Mouse (Mus musculus) neural tube, embryonic 11.5 days (tissue): ENCODE measurements around the gene Clec12a. TPM values are rescaled to one million over a fixed set of nuclear protein-coding genes. Genes with fewer than 3 reads are reported as not detected.

ENCODE experiments used
- ATAC-seq: fragments of 200-750 bp; cut with Nextera tagmentation; 2 replicates; pipeline ENCODE4 v1.8.0; 2017; ENCODE audit warnings: moderate number of reproducible peaks, mild to moderate bottlenecking, moderate TSS enrichment, moderate library complexity; ENCODE audit not compliant: insufficient read depth, low FRiP score, low TSS enrichment
- DNase-seq: peaks from one replicate; pipeline ENCODE4 v3.0.0-alpha.2; 2015; ENCODE audit warnings: low spot score
- H3K27ac ChIP-seq: fragments of 300-500 bp; sonication (generic); 2 replicates; pipeline ENCODE4 v1.5.1; 2014; ENCODE audit warnings: low read depth, mild to moderate bottlenecking, low read length
- H3K27me3 ChIP-seq: fragments of 300-500 bp; sonication (generic); 2 replicates; pipeline ENCODE4 v1.6.1; 2014; ENCODE audit warnings: mild to moderate bottlenecking, low read length, mixed read lengths; ENCODE audit not compliant: control insufficient read depth, insufficient read depth
- H3K36me3 ChIP-seq: fragments of 300-500 bp; sonication (generic); 2 replicates; pipeline ENCODE4 v1.6.1; 2014; ENCODE audit warnings: mild to moderate bottlenecking, low read length, moderate library complexity, mixed read lengths; ENCODE audit not compliant: control insufficient read depth, insufficient read depth
- H3K4me1 ChIP-seq: fragments of 300-500 bp; sonication (generic); 2 replicates; pipeline ENCODE4 v1.6.1; 2014; ENCODE audit warnings: low read length, mixed read lengths; ENCODE audit not compliant: control insufficient read depth, insufficient read depth
- H3K4me2 ChIP-seq: fragments of 300-500 bp; sonication (generic); 2 replicates; pipeline ENCODE4 v1.6.1; 2014; ENCODE audit warnings: low read depth, mild to moderate bottlenecking, moderate library complexity
- H3K4me3 ChIP-seq: fragments of 300-500 bp; sonication (generic); 2 replicates; pipeline ENCODE4 v1.5.1; 2014; ENCODE audit warnings: low read depth, low read length
- H3K9ac ChIP-seq: fragments of 300-500 bp; sonication (generic); 2 replicates; pipeline ENCODE4 v1.6.1; 2014; ENCODE audit warnings: mild to moderate bottlenecking, low read length
- H3K9me3 ChIP-seq: fragments of 300-500 bp; sonication (generic); 2 replicates; pipeline ENCODE4 v1.6.1; 2016; ENCODE audit warnings: low read length; ENCODE audit not compliant: control insufficient read depth
- WGBS: fragments of 180-500 bp; shearing (Covaris S2); extraction: QIAGEN DNeasy Blood & Tissue Kit; methylation state at CpG from one replicate; pipeline ENCODE4 v1.1.7; 2014; 5-methylcytosine and 5-hydroxymethylcytosine counted together
- polyA plus RNA-seq: library from polyadenylated mRNA; unstranded; fragments of >200 nt; fragmentation: Nextera tagmentation; extraction: Ambion mirVana; gene quantifications from 2 replicates; pipeline ENCODE4 v1.2.1, GENCODE M21; 2014

Gene Clec12a
- polyA plus RNA-seq, 1 experiment from 2014 or later, result 0.53 TPM

- 78% methylated on average over 2 of the region's 2 CpGs for WGBS
- no peaks in the 10 kb centered on the region for H3K9me3 ChIP-seq
Observed at GRCm38 (mm10) chr6:129385774-129386173, 43.3 kb downstream of the Clec12a start, which contains the start of gene Clec12b. TSS of gene Clec12b (minus strand) at chr6:129385874.

GRCm38 (mm10) chr6:129393087-129393720, 50.7 kb downstream of the Clec12a start:
- Histone ChIP-seq H3K36me3 (no peaks in the 10 kb centered on the region), H3K4me2 (no peak overlapping the region), H3K4me1 (no peaks in the 10 kb centered on the region), H3K27me3 (no peaks in the 10 kb centered on the region), H3K27ac (no peak overlapping the region), H3K4me3 (no peak overlapping the region), H3K9me3 (no peaks in the 10 kb centered on the region), H3K9ac (no peak overlapping the region)
- no peak for ATAC-seq
- 33% methylated on average over 2 of the region's 2 CpGs for WGBS
- no peak for DNase-seq

More at GRCm38 (mm10) chr6:129385774-129386173, 43.3 kb downstream of the Clec12a start, which contains the start of gene Clec12b:
- Histone ChIP-seq H3K36me3 (no peaks in the 10 kb centered on the region), H3K4me1 (no peaks in the 10 kb centered on the region), H3K9ac (no peak within 1 kb of the TSS), H3K27me3 (no peaks in the 10 kb centered on the region), H3K27ac (no peak within 1 kb of the TSS), H3K4me3 (no peak within 1 kb of the TSS), H3K4me2 (no peak within 1 kb of the TSS)
- no peak for ATAC-seq
- no peak for DNase-seq

GRCm38 (mm10) chr6:129393732-129394131, 51.2 kb downstream of the Clec12a start:
- WGBS, result 80% methylated on average over 5 of the region's 6 CpGs
- DNase-seq (no peak), ATAC-seq (0 out of 2 replicates have a peak, but pooled peaks have one; percentile 55)
- H3K27me3 ChIP-seq, result no peaks in the 10 kb centered on the region
- no peak overlapping the region for H3K4me2 ChIP-seq
- H3K9ac ChIP-seq, result no peak overlapping the region
- H3K36me3 ChIP-seq, result no peaks in the 10 kb centered on the region
- no peaks in the 10 kb centered on the region for H3K4me1 ChIP-seq
- no peak overlapping the region for H3K4me3 ChIP-seq
- no peaks in the 10 kb centered on the region for H3K9me3 ChIP-seq
- no peak overlapping the region for H3K27ac ChIP-seq

- Histone ChIP-seq H3K27ac (no peak within 1 kb of the TSS), H3K9me3 (no peaks in the 10 kb centered on the region), H3K4me3 (no peak within 1 kb of the TSS), H3K27me3 (no peaks in the 10 kb centered on the region), H3K36me3 (no peaks in the 10 kb centered on the region), H3K9ac (no peak within 1 kb of the TSS), H3K4me1 (no peaks in the 10 kb centered on the region), H3K4me2 (no peak within 1 kb of the TSS)
- DNase-seq (no peak), ATAC-seq (no peak)
- 88% methylated on average over 8 of the region's 8 CpGs for WGBS
Observed at GRCm38 (mm10) chr6:129396997-129397396, 54.5 kb downstream of the Clec12a start, which contains the start of gene Clec1b. TSS of gene Clec1b (plus strand) at chr6:129397297.

- Histone ChIP-seq H3K27me3 (no peaks in the 10 kb centered on the region), H3K9me3 (no peaks in the 10 kb centered on the region), H3K9ac (no peak overlapping the region), H3K4me3 (no peak overlapping the region), H3K27ac (no peak overlapping the region), H3K36me3 (no peaks in the 10 kb centered on the region), H3K4me1 (no peaks in the 10 kb centered on the region), H3K4me2 (no peak overlapping the region)
- no peak for DNase-seq
- no peak for ATAC-seq
- 77% methylated on average over 6 of the region's 6 CpGs for WGBS
Observed at GRCm38 (mm10) chr6:129399945-129400344, 57.5 kb downstream of the Clec12a start.

GRCm38 (mm10) chr6:129402404-129402803, 59.9 kb downstream of the Clec12a start:
- H3K4me3 ChIP-seq, result no peak overlapping the region
- WGBS, result 93% methylated on average over 2 of the region's 2 CpGs
- H3K27me3 ChIP-seq, result no peaks in the 10 kb centered on the region
- no peaks in the 10 kb centered on the region for H3K36me3 ChIP-seq
- H3K9me3 ChIP-seq, result no peaks in the 10 kb centered on the region
- DNase-seq, result no peak
- H3K9ac ChIP-seq, result no peak overlapping the region
- no peak overlapping the region for H3K27ac ChIP-seq
- no peak overlapping the region for H3K4me2 ChIP-seq
- H3K4me1 ChIP-seq, result no peaks in the 10 kb centered on the region
- no peak for ATAC-seq

- 89% methylated on average over 6 of the region's 6 CpGs for WGBS
- H3K36me3 ChIP-seq, result no peaks in the 10 kb centered on the region
- DNase-seq, result no peak
Observed at GRCm38 (mm10) chr6:129403391-129403790, 60.9 kb downstream of the Clec12a start.

GRCm38 (mm10) chr6:129405999-129406398, 63.5 kb downstream of the Clec12a start:
- Histone ChIP-seq H3K27me3 (no peaks in the 10 kb centered on the region), H3K4me3 (no peak overlapping the region), H3K9ac (no peak overlapping the region), H3K4me2 (no peak overlapping the region), H3K9me3 (no peaks in the 10 kb centered on the region), H3K4me1 (no peaks in the 10 kb centered on the region), H3K27ac (no peak overlapping the region), H3K36me3 (no peaks in the 10 kb centered on the region)
- ATAC-seq (no peak), DNase-seq (no peak)

More at GRCm38 (mm10) chr6:129403391-129403790, 60.9 kb downstream of the Clec12a start:
- Histone ChIP-seq H3K27me3 (no peaks in the 10 kb centered on the region), H3K9me3 (no peaks in the 10 kb centered on the region), H3K4me1 (no peaks in the 10 kb centered on the region), H3K4me3 (no peak overlapping the region), H3K27ac (no peak overlapping the region), H3K9ac (no peak overlapping the region), H3K4me2 (no peak overlapping the region)
- ATAC-seq, result no peak

- Histone ChIP-seq H3K9me3 (no peaks in the 10 kb centered on the region), H3K27ac (no peak overlapping the region), H3K4me1 (no peaks in the 10 kb centered on the region), H3K36me3 (no peaks in the 10 kb centered on the region), H3K9ac (no peak overlapping the region), H3K27me3 (no peaks in the 10 kb centered on the region), H3K4me2 (no peak overlapping the region), H3K4me3 (no peak overlapping the region)
- DNase-seq, result no peak
- WGBS, result 48% methylated on average over 2 of the region's 2 CpGs
- ATAC-seq, result no peak
Observed at GRCm38 (mm10) chr6:129407324-129407723, 64.8 kb downstream of the Clec12a start.
